8 mouse cellular contexts compared by ENCODE assay signal in the genomic region with DNA sequence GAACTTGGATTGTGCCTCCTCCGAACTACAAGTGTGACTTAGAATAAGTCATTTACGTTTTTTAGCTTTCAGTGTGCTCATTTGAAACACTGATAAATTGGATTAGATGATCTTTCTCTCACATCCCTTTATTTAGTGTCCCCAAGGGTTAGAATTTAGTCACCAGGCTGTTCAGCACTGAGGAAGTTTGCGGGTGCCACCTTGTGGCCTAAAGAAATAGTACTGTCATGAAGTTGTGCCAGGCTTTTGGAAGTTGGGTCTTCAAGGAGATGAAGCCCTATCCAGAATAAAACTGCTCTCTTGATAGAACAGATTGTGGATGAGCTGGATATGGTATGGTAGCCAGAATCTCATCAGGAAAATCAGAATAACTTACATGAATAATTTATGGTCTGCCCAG. TPM values are rescaled to one million over a fixed set of nuclear protein-coding genes. Genes with fewer than 3 reads are reported as not detected.
A peak's percentile ranks its signal among the peaks of the same experiment; 100 is the strongest.
DNase-seq lines count a peak whose midpoint lies in the region.

No protein-coding gene starts in this region.

- peak; percentile 13 for DNase-seq in ovary, postnatal 10 days (ENCODE audit: low spot score)
- DNase-seq in ovary, adult 18-20 months (ENCODE audit: low spot score): no peak
- peak; percentile 71 to 75 for DNase-seq in cerebellum, postnatal 14 days
- peak; percentile 52 to 54 for DNase-seq in frontal cortex, postnatal 25 days (ENCODE audit: low spot score in 2 of 2)
- DNase-seq in left cerebral cortex, postnatal 14 days (ENCODE audit: low spot score in 2 of 2): peak; percentile 78 to 86
- DNase-seq in right cerebral cortex, postnatal 10 days (ENCODE audit: low spot score in 2 of 2): peak; percentile 85 to 87
- DNase-seq in thymus, postnatal 36 days: no peak
- no peak for DNase-seq in urinary bladder, adult 18-20 months (ENCODE audit: low spot score in 2 of 2)

- intact Hi-C loops in left cerebral cortex, postnatal 14 days (cut with DNase I): no loop called here

RNA-seq across cellular contexts. Expression of a gene that starts 57.7 kb away (rescaled TPM):
- total RNA-seq in left cerebral cortex, postnatal 14 days (2021): 10 to 100 TPM; 36.6 to 41.5 TPM

Comparison
In these comparisons a context has a peak if more than half of its experiments do, and no peak if none do; other contexts are left out.
1. DNase-seq: peak in ovary, postnatal 10 days (single experiment), cerebellum, postnatal 14 days (2 of 2), frontal cortex, postnatal 25 days (2 of 2), left cerebral cortex, postnatal 14 days (2 of 2) and right cerebral cortex, postnatal 10 days (2 of 2); none in ovary, adult 18-20 months (single experiment), thymus, postnatal 36 days (0 of 2) and urinary bladder, adult 18-20 months (0 of 2).